Mouse (Mus musculus): ENCODE results near the gene Gnl3l. TPM values are rescaled to one million over a fixed set of nuclear protein-coding genes. Genes with fewer than 3 reads are reported as not detected.

Gene Gnl3l
- polyA plus RNA-seq, 1 experiment, result 19.6 TPM

DNA sequence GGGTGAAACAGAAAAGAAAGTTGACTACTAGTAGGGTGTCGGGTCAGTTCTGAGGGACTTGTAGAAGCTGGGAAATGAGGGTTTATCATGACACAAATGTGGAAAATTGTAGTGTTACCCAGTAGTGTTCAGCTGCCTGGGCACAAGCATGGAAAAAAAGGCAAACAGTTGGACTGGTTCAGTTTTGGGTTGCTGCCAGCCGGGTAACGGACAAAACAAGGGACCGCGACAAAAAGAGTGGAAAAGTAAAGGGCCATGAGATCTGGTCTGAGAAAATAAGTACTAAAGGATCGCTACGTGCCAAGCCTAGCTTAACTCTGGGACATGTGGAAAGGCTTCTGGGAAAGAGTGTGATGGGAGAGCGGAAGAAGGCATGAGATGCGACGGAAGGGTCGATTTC lies 29.2 kb upstream of the Gnl3l start:
- Histone ChIP-seq H3K27me3 (ENCODE audit: control insufficient read depth, insufficient read depth, insufficient read length) (no peaks in the 10 kb centered on the region), H3K79me3 (ENCODE audit: low read depth) (peaks cover 3% of the 10 kb centered on the region), H3K36me3 (ENCODE audit: control insufficient read depth, insufficient read depth) (no peaks in the 10 kb centered on the region), H3ac (ENCODE audit: control insufficient read depth, insufficient read length, low read depth) (no peak overlapping the region), H3K4me3 (ENCODE audit: insufficient read depth, poor library complexity, severe bottlenecking) (no peak overlapping the region), H3K79me2 (ENCODE audit: control insufficient read depth, insufficient read depth) (peaks cover 25% of the 10 kb centered on the region)
- TF ChIP-seq MAX (IDR thresholded peaks at IDR 0.05) (no peak), FOSL1 (IDR thresholded peaks at IDR 0.05; ENCODE audit: insufficient read depth, low read length, poor library complexity, severe bottlenecking) (no peak), CTCF (IDR thresholded peaks at IDR 0.05; ENCODE audit: control insufficient read depth, insufficient read depth, insufficient read length) (no peak), USF1 (IDR thresholded peaks at IDR 0.05; ENCODE audit: low read depth) (no peak), CEBPB (IDR thresholded peaks at IDR 0.05; ENCODE audit: low read depth) (no peak), MYOD1 (IDR thresholded peaks at IDR 0.05; ENCODE audit: control insufficient read depth, insufficient read length, low read depth) (no peak), MYOG (IDR thresholded peaks at IDR 0.05; ENCODE audit: control insufficient read depth, extremely low read depth, insufficient read length) (no peak)

- peak within 1 kb of the TSS; percentile 89 for H3ac ChIP-seq (ENCODE audit: control insufficient read depth, insufficient read length, low read depth)
- no peaks in the 10 kb centered on the region for H3K27me3 ChIP-seq (ENCODE audit: control insufficient read depth, insufficient read depth, insufficient read length)
- peaks cover 3% of the 10 kb centered on the region for H3K79me3 ChIP-seq (ENCODE audit: low read depth)
- H3K4me3 ChIP-seq (ENCODE audit: insufficient read depth, poor library complexity, severe bottlenecking), result peak within 1 kb of the TSS; percentile 37
- H3K79me2 ChIP-seq (ENCODE audit: control insufficient read depth, insufficient read depth), result peaks cover 20% of the 10 kb centered on the region
- TF ChIP-seq FOSL1 (IDR thresholded peaks at IDR 0.05; ENCODE audit: insufficient read depth, low read length, poor library complexity, severe bottlenecking), result no peak
- TF ChIP-seq CEBPB (IDR thresholded peaks at IDR 0.05; ENCODE audit: low read depth), result no peak
- H3K36me3 ChIP-seq (ENCODE audit: control insufficient read depth, insufficient read depth), result no peaks in the 10 kb centered on the region
Measured at GRCm38 (mm10) chrX:151045850-151046249, 28.7 kb upstream of the Gnl3l start, which contains the start of gene Fgd1. Fgd1 (plus strand) TSS chrX:151046150.

GRCm38 (mm10) chrX:151041223-151041622 lies 24.1 kb upstream of the Gnl3l start:
- Histone ChIP-seq H3K4me3 (ENCODE audit: insufficient read depth, poor library complexity, severe bottlenecking) (no peak overlapping the region), H3K27me3 (ENCODE audit: control insufficient read depth, insufficient read depth, insufficient read length) (no peaks in the 10 kb centered on the region), H3K36me3 (ENCODE audit: control insufficient read depth, insufficient read depth) (no peaks in the 10 kb centered on the region), H3K79me2 (ENCODE audit: control insufficient read depth, insufficient read depth) (no peaks in the 10 kb centered on the region), H3ac (ENCODE audit: control insufficient read depth, insufficient read length, low read depth) (no peak overlapping the region), H3K79me3 (ENCODE audit: low read depth) (no peaks in the 10 kb centered on the region)
- TF ChIP-seq FOSL1 (IDR thresholded peaks at IDR 0.05; ENCODE audit: insufficient read depth, low read length, poor library complexity, severe bottlenecking) (no peak), USF1 (IDR thresholded peaks at IDR 0.05; ENCODE audit: low read depth) (no peak), MYOD1 (IDR thresholded peaks at IDR 0.05; ENCODE audit: control insufficient read depth, insufficient read length, low read depth) (no peak), CEBPB (IDR thresholded peaks at IDR 0.05; ENCODE audit: low read depth) (no peak), CTCF (IDR thresholded peaks at IDR 0.05; ENCODE audit: control insufficient read depth, insufficient read depth, insufficient read length) (no peak), MAX (IDR thresholded peaks at IDR 0.05) (no peak), MYOG (IDR thresholded peaks at IDR 0.05; ENCODE audit: control insufficient read depth, extremely low read depth, insufficient read length) (no peak)

GRCm38 (mm10) chrX:151031400-151031799 lies 14.3 kb upstream of the Gnl3l start:
- no peaks in the 10 kb centered on the region for H3K79me3 ChIP-seq (ENCODE audit: low read depth)
- H3K27me3 ChIP-seq (ENCODE audit: control insufficient read depth, insufficient read depth, insufficient read length), result no peaks in the 10 kb centered on the region
- no peaks in the 10 kb centered on the region for H3K79me2 ChIP-seq (ENCODE audit: control insufficient read depth, insufficient read depth)
- TF ChIP-seq CEBPB (IDR thresholded peaks at IDR 0.05; ENCODE audit: low read depth) (no peak), MYOD1 (IDR thresholded peaks at IDR 0.05; ENCODE audit: control insufficient read depth, insufficient read length, low read depth) (no peak), MAX (IDR thresholded peaks at IDR 0.05) (no peak), FOSL1 (IDR thresholded peaks at IDR 0.05; ENCODE audit: insufficient read depth, low read length, poor library complexity, severe bottlenecking) (no peak), MYOG (IDR thresholded peaks at IDR 0.05; ENCODE audit: control insufficient read depth, extremely low read depth, insufficient read length) (no peak), CTCF (IDR thresholded peaks at IDR 0.05; ENCODE audit: control insufficient read depth, insufficient read depth, insufficient read length) (no peak), USF1 (IDR thresholded peaks at IDR 0.05; ENCODE audit: low read depth) (no peak)
- H3ac ChIP-seq (ENCODE audit: control insufficient read depth, insufficient read length, low read depth), result no peak overlapping the region
- H3K36me3 ChIP-seq (ENCODE audit: control insufficient read depth, insufficient read depth), result no peaks in the 10 kb centered on the region
- no peak overlapping the region for H3K4me3 ChIP-seq (ENCODE audit: insufficient read depth, poor library complexity, severe bottlenecking)

DNA sequence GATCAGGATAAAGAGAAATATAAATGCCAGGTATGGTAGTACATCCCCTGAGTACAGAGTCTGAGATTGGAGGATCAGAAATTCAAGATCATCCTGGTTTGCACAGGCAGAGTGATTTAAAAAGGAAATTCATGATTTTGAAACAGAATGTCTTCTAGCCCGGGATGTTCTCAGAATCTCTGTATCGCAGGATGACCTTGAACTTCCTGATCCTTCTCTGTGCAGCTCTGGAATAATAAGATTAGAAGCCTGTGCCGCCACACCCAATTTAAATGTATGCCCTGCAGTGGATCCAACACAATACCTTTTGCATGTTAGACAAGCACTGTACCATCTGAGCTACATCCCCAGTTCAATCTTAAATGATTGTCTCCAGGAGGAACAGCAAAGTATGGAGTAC lies 1.7 kb upstream of the Gnl3l start:
- H3K36me3 ChIP-seq (ENCODE audit: control insufficient read depth, insufficient read depth), result peaks cover 4% of the 10 kb centered on the region
- peaks cover 13% of the 10 kb centered on the region for H3K79me2 ChIP-seq (ENCODE audit: control insufficient read depth, insufficient read depth)
- no peak for TF ChIP-seq FOSL1 (IDR thresholded peaks at IDR 0.05; ENCODE audit: insufficient read depth, low read length, poor library complexity, severe bottlenecking)
- no peak for TF ChIP-seq MAX (IDR thresholded peaks at IDR 0.05)
- TF ChIP-seq CTCF (IDR thresholded peaks at IDR 0.05; ENCODE audit: control insufficient read depth, insufficient read depth, insufficient read length), result no peak
- TF ChIP-seq CEBPB (IDR thresholded peaks at IDR 0.05; ENCODE audit: low read depth), result no peak
- no peak for TF ChIP-seq MYOD1 (IDR thresholded peaks at IDR 0.05; ENCODE audit: control insufficient read depth, insufficient read length, low read depth)
- no peak for TF ChIP-seq USF1 (IDR thresholded peaks at IDR 0.05; ENCODE audit: low read depth)
- no peak for TF ChIP-seq MYOG (IDR thresholded peaks at IDR 0.05; ENCODE audit: control insufficient read depth, extremely low read depth, insufficient read length)
- peaks cover 7% of the 10 kb centered on the region for H3K79me3 ChIP-seq (ENCODE audit: low read depth)
- H3K4me3 ChIP-seq (ENCODE audit: insufficient read depth, poor library complexity, severe bottlenecking), result no peak overlapping the region
- H3ac ChIP-seq (ENCODE audit: control insufficient read depth, insufficient read length, low read depth), result no peak overlapping the region
- H3K27me3 ChIP-seq (ENCODE audit: control insufficient read depth, insufficient read depth, insufficient read length), result no peaks in the 10 kb centered on the region

- peak overlapping the region; percentile 36 for H3K4me3 ChIP-seq (ENCODE audit: insufficient read depth, poor library complexity, severe bottlenecking)
- H3K36me3 ChIP-seq (ENCODE audit: control insufficient read depth, insufficient read depth), result peaks cover 4% of the 10 kb centered on the region
- H3ac ChIP-seq (ENCODE audit: control insufficient read depth, insufficient read length, low read depth), result no peak overlapping the region
- H3K79me3 ChIP-seq (ENCODE audit: low read depth), result peaks cover 7% of the 10 kb centered on the region
- H3K27me3 ChIP-seq (ENCODE audit: control insufficient read depth, insufficient read depth, insufficient read length), result no peaks in the 10 kb centered on the region
- peaks cover 13% of the 10 kb centered on the region for H3K79me2 ChIP-seq (ENCODE audit: control insufficient read depth, insufficient read depth)
- TF ChIP-seq CEBPB (IDR thresholded peaks at IDR 0.05; ENCODE audit: low read depth) (no peak), MYOD1 (IDR thresholded peaks at IDR 0.05; ENCODE audit: control insufficient read depth, insufficient read length, low read depth) (no peak), MYOG (IDR thresholded peaks at IDR 0.05; ENCODE audit: control insufficient read depth, extremely low read depth, insufficient read length) (no peak), FOSL1 (IDR thresholded peaks at IDR 0.05; ENCODE audit: insufficient read depth, low read length, poor library complexity, severe bottlenecking) (no peak), MAX (IDR thresholded peaks at IDR 0.05) (no peak), USF1 (IDR thresholded peaks at IDR 0.05; ENCODE audit: low read depth) (no peak), CTCF (IDR thresholded peaks at IDR 0.05; ENCODE audit: control insufficient read depth, insufficient read depth, insufficient read length) (no peak)
Measured at GRCm38 (mm10) chrX:151017897-151018296, 775 bp upstream of the Gnl3l start.

All from C2C12 (cell line).